Mouse (Mus musculus): ENCODE measurements at regions not wholly inside any gene's neighbourhood (a gene's known extent, or its start where the extent isn't known, plus 50 kb on each side); places are given as distances from the start of the nearest gene placed in this dataset.

- no peak for TF ChIP-seq CTCF (IDR thresholded peaks at IDR 0.05; ENCODE audit: low read depth)
- Histone ChIP-seq H3K9ac (ENCODE audit: low read depth, low read length) (no peak overlapping the region), H3K4me2 (replicated peaks; ENCODE audit: low read depth) (no peak overlapping the region), H3K9me3 (ENCODE audit: control insufficient read depth) (no peaks in the 10 kb centered on the region), H3K36me3 (ENCODE audit: control insufficient read depth, insufficient read depth) (no peaks in the 10 kb centered on the region), H3K27me3 (replicated peaks; ENCODE audit: control insufficient read depth, insufficient read depth, low read length) (no peaks in the 10 kb centered on the region), H3K4me3 (ENCODE audit: low read depth, low read length) (no peak overlapping the region), H3K27ac (ENCODE audit: low read depth, low read length) (no peak overlapping the region), H3K4me1 (replicated peaks; ENCODE audit: control insufficient read depth, insufficient read depth, low read length) (no peaks in the 10 kb centered on the region)
- WGBS: 75% methylated on average over 3 of the region's 3 CpGs
- ATAC-seq: no peak
Measured at GRCm38 (mm10) chr4:148367671-148368070, 76.9 kb downstream of the Ubiad1 start.

GRCm38 (mm10) chr4:148365804-148366203 lies 78.0 kb upstream of the Disp3 start:
- WGBS: 47% methylated on average over 4 of the region's 4 CpGs
- no peak overlapping the region for H3K4me2 ChIP-seq (replicated peaks; ENCODE audit: low read depth)
- no peaks in the 10 kb centered on the region for H3K27me3 ChIP-seq (replicated peaks; ENCODE audit: control insufficient read depth, insufficient read depth, low read length)
- H3K9me3 ChIP-seq (ENCODE audit: control insufficient read depth): no peaks in the 10 kb centered on the region
- no peaks in the 10 kb centered on the region for H3K36me3 ChIP-seq (ENCODE audit: control insufficient read depth, insufficient read depth)
- H3K4me3 ChIP-seq (ENCODE audit: low read depth, low read length): no peak overlapping the region
- no peak for TF ChIP-seq CTCF (IDR thresholded peaks at IDR 0.05; ENCODE audit: low read depth)
- H3K27ac ChIP-seq (ENCODE audit: low read depth, low read length): no peak overlapping the region
- no peaks in the 10 kb centered on the region for H3K4me1 ChIP-seq (replicated peaks; ENCODE audit: control insufficient read depth, insufficient read depth, low read length)
- ATAC-seq: no peak
- no peak overlapping the region for H3K9ac ChIP-seq (ENCODE audit: low read depth, low read length)

GRCm38 (mm10) chr4:148363366-148364121 lies 75.8 kb upstream of the Disp3 start:
- Histone ChIP-seq H3K27ac (ENCODE audit: low read depth, low read length) (no peak overlapping the region), H3K9me3 (ENCODE audit: control insufficient read depth) (no peaks in the 10 kb centered on the region), H3K4me3 (ENCODE audit: low read depth, low read length) (no peak overlapping the region), H3K4me2 (replicated peaks; ENCODE audit: low read depth) (no peak overlapping the region), H3K27me3 (replicated peaks; ENCODE audit: control insufficient read depth, insufficient read depth, low read length) (no peaks in the 10 kb centered on the region), H3K36me3 (ENCODE audit: control insufficient read depth, insufficient read depth) (no peaks in the 10 kb centered on the region), H3K4me1 (replicated peaks; ENCODE audit: control insufficient read depth, insufficient read depth, low read length) (no peaks in the 10 kb centered on the region), H3K9ac (ENCODE audit: low read depth, low read length) (no peak overlapping the region)
- 81% methylated on average over 10 of the region's 10 CpGs for WGBS
- no peak for TF ChIP-seq CTCF (IDR thresholded peaks at IDR 0.05; ENCODE audit: low read depth)
- no peak for ATAC-seq

- TF ChIP-seq CTCF (IDR thresholded peaks at IDR 0.05; ENCODE audit: low read depth): no peak
- ATAC-seq: no peak
- Histone ChIP-seq H3K27ac (ENCODE audit: low read depth, low read length) (no peak overlapping the region), H3K4me1 (replicated peaks; ENCODE audit: control insufficient read depth, insufficient read depth, low read length) (no peaks in the 10 kb centered on the region), H3K9ac (ENCODE audit: low read depth, low read length) (no peak overlapping the region), H3K4me3 (ENCODE audit: low read depth, low read length) (no peak overlapping the region), H3K36me3 (ENCODE audit: control insufficient read depth, insufficient read depth) (no peaks in the 10 kb centered on the region), H3K9me3 (ENCODE audit: control insufficient read depth) (no peaks in the 10 kb centered on the region), H3K4me2 (replicated peaks; ENCODE audit: low read depth) (no peak overlapping the region), H3K27me3 (replicated peaks; ENCODE audit: control insufficient read depth, insufficient read depth, low read length) (no peaks in the 10 kb centered on the region)
- 81% methylated on average over 9 of the region's 9 CpGs for WGBS
Measured at GRCm38 (mm10) chr4:148360931-148361330, 73.2 kb upstream of the Disp3 start.

- WGBS: 39% methylated on average over 4 of the region's 4 CpGs
- Histone ChIP-seq H3K36me3 (ENCODE audit: control insufficient read depth, insufficient read depth) (no peaks in the 10 kb centered on the region), H3K27me3 (replicated peaks; ENCODE audit: control insufficient read depth, insufficient read depth, low read length) (no peaks in the 10 kb centered on the region), H3K9ac (ENCODE audit: low read depth, low read length) (no peak overlapping the region), H3K4me2 (replicated peaks; ENCODE audit: low read depth) (no peak overlapping the region), H3K27ac (ENCODE audit: low read depth, low read length) (no peak overlapping the region), H3K9me3 (ENCODE audit: control insufficient read depth) (no peaks in the 10 kb centered on the region), H3K4me3 (ENCODE audit: low read depth, low read length) (no peak overlapping the region), H3K4me1 (replicated peaks; ENCODE audit: control insufficient read depth, insufficient read depth, low read length) (no peaks in the 10 kb centered on the region)
- TF ChIP-seq CTCF (IDR thresholded peaks at IDR 0.05; ENCODE audit: low read depth): no peak
- ATAC-seq: no peak
Measured at GRCm38 (mm10) chr4:148358336-148358735, 70.6 kb upstream of the Disp3 start.

GRCm38 (mm10) chr4:148357221-148357621 lies 69.5 kb upstream of the Disp3 start:
- Histone ChIP-seq H3K9ac (ENCODE audit: low read depth, low read length) (no peak overlapping the region), H3K4me3 (ENCODE audit: low read depth, low read length) (no peak overlapping the region), H3K36me3 (ENCODE audit: control insufficient read depth, insufficient read depth) (no peaks in the 10 kb centered on the region), H3K27ac (ENCODE audit: low read depth, low read length) (no peak overlapping the region), H3K4me2 (replicated peaks; ENCODE audit: low read depth) (no peak overlapping the region), H3K9me3 (ENCODE audit: control insufficient read depth) (no peaks in the 10 kb centered on the region), H3K4me1 (replicated peaks; ENCODE audit: control insufficient read depth, insufficient read depth, low read length) (no peaks in the 10 kb centered on the region), H3K27me3 (replicated peaks; ENCODE audit: control insufficient read depth, insufficient read depth, low read length) (no peaks in the 10 kb centered on the region)
- no peak for ATAC-seq
- no peak for TF ChIP-seq CTCF (IDR thresholded peaks at IDR 0.05; ENCODE audit: low read depth)
- WGBS: 88% methylated on average over 10 of the region's 10 CpGs
